Mouse (Mus musculus) spleen, postnatal 36 days (tissue): ENCODE results near the gene Rad17.

Experiments
- DNase-seq, 2 experiments: peaks; one replicate each; pipeline ENCODE4 v3.0.0; 2022; ENCODE audit warnings: low spot score in 2 of 2, mixed read lengths in 1 of 2

Rad17 gene

GRCm38 (mm10) chr13:100616181-100617087 lies 34.4 kb downstream of the Rad17 start, which contains the start of gene Marveld2:
Gene Marveld2, minus strand, starts transcription at chr13:100616971.
- DNase-seq, result peak; percentile 54 to 70

GRCm38 (mm10) chr13:100612903-100613302 lies 37.9 kb downstream of the Rad17 start:
- DNase-seq, result no peak

GRCm38 (mm10) chr13:100612251-100612650 lies 38.6 kb downstream of the Rad17 start:
- DNase-seq, result no peak

- DNase-seq, result no peak
These were observed 39.6 kb downstream of the Rad17 start for GRCm38 (mm10) chr13:100611266-100611665.

GRCm38 (mm10) chr13:100607756-100608155 lies 43.1 kb downstream of the Rad17 start:
- no peak for DNase-seq

- DNase-seq, result no peak
These were observed 45.0 kb downstream of the Rad17 start for GRCm38 (mm10) chr13:100605845-100606244.

GRCm38 (mm10) chr13:100603738-100604095 lies 47.1 kb downstream of the Rad17 start:
- DNase-seq, result no peak

GRCm38 (mm10) chr13:100603031-100603737 lies 47.7 kb downstream of the Rad17 start:
- DNase-seq, result no peak

- no peak for DNase-seq
These were observed 48.5 kb downstream of the Rad17 start for GRCm38 (mm10) chr13:100602239-100602902.

- no peak for DNase-seq
These were observed 49.8 kb downstream of the Rad17 start for GRCm38 (mm10) chr13:100601034-100601433.

- no peak for DNase-seq
These were observed 50.5 kb downstream of the Rad17 start for GRCm38 (mm10) chr13:100600317-100600716.

GRCm38 (mm10) chr13:100597284-100597683 lies 53.6 kb downstream of the Rad17 start:
- no peak for DNase-seq

- DNase-seq, result no peak
These were observed 55.3 kb downstream of the Rad17 start for GRCm38 (mm10) chr13:100595552-100595885.

GRCm38 (mm10) chr13:100594838-100595551 lies 55.9 kb downstream of the Rad17 start:
- DNase-seq, result no peak

- DNase-seq, result peak; percentile 49 to 55
These were observed 56.6 kb downstream of the Rad17 start for GRCm38 (mm10) chr13:100594041-100594792.

GRCm38 (mm10) chr13:100588646-100589045 lies 62.2 kb downstream of the Rad17 start:
- no peak for DNase-seq

- no peak for DNase-seq
These were observed 68.7 kb downstream of the Rad17 start for GRCm38 (mm10) chr13:100582144-100582543.

- DNase-seq, result no peak
These were observed 69.2 kb downstream of the Rad17 start for GRCm38 (mm10) chr13:100581701-100582100.

GRCm38 (mm10) chr13:100579951-100580350 lies 70.9 kb downstream of the Rad17 start:
- DNase-seq, result no peak

GRCm38 (mm10) chr13:100579220-100579619 lies 71.6 kb downstream of the Rad17 start:
- no peak for DNase-seq

GRCm38 (mm10) chr13:100575950-100576349 lies 74.9 kb downstream of the Rad17 start:
- DNase-seq, result peak; percentile 43 to 55
